Mouse (Mus musculus): ENCODE measurements around the gene Adamts2. TPM values are rescaled to one million over a fixed set of nuclear protein-coding genes. Genes with fewer than 3 reads are reported as not detected.

The Adamts2 gene
- total and polyA plus RNA-seq, 2 experiments, result 1.4 to 2.3 TPM

- 9% methylated on average over 14 of the region's 14 CpGs for WGBS
- H3K36me3 ChIP-seq (ENCODE audit: control insufficient read depth, insufficient read depth, low read length), result no peaks in the 10 kb centered on the region
- H3K9ac ChIP-seq (ENCODE audit: low read depth, low read length), result no peak overlapping the region
- DNase-seq (ENCODE audit: extremely low read depth, low read depth, low spot score), result peak; percentile 63
- TF ChIP-seq POLR2A (IDR thresholded peaks at IDR 0.05; ENCODE audit: extremely low read depth, insufficient read depth, low read length), result no peak
- TF ChIP-seq CTCF (IDR thresholded peaks at IDR 0.05; ENCODE audit: low read depth, low read length), result peak; percentile 88
- no peaks in the 10 kb centered on the region; the same call in 1 of the 2 replicates for H3K4me1 ChIP-seq (ENCODE audit: control insufficient read depth, insufficient read depth, low read length)
- no peak overlapping the region for H3K27ac ChIP-seq (replicated peaks; ENCODE audit: insufficient read depth, low read depth, low read length)
- H3K79me2 ChIP-seq (ENCODE audit: control insufficient read depth, insufficient read depth, low read length), result no peaks in the 10 kb centered on the region
- no peak overlapping the region for H3K4me3 ChIP-seq (ENCODE audit: insufficient read depth, low read depth, low read length)
- H3K27me3 ChIP-seq (ENCODE audit: control insufficient read depth, insufficient read depth, low read length), result no peaks in the 10 kb centered on the region
These were observed 167.3 kb downstream of the Adamts2 start for GRCm38 (mm10) chr11:50768995-50769749.

- H3K36me3 ChIP-seq (ENCODE audit: control insufficient read depth, insufficient read depth, low read length), result no peaks in the 10 kb centered on the region
- H3K9ac ChIP-seq (ENCODE audit: low read depth, low read length), result no peak overlapping the region
- no peaks in the 10 kb centered on the region; the same call in 1 of the 2 replicates for H3K4me1 ChIP-seq (ENCODE audit: control insufficient read depth, insufficient read depth, low read length)
- 94% methylated on average over 1 of the region's 1 CpGs for WGBS
- H3K27ac ChIP-seq (replicated peaks; ENCODE audit: insufficient read depth, low read depth, low read length), result no peak overlapping the region
- no peak for DNase-seq (ENCODE audit: extremely low read depth, low read depth, low spot score)
- H3K79me2 ChIP-seq (ENCODE audit: control insufficient read depth, insufficient read depth, low read length), result no peaks in the 10 kb centered on the region
- H3K27me3 ChIP-seq (ENCODE audit: control insufficient read depth, insufficient read depth, low read length), result no peaks in the 10 kb centered on the region
- TF ChIP-seq POLR2A (IDR thresholded peaks at IDR 0.05; ENCODE audit: extremely low read depth, insufficient read depth, low read length) (no peak), CTCF (IDR thresholded peaks at IDR 0.05; ENCODE audit: low read depth, low read length) (no peak)
- H3K4me3 ChIP-seq (ENCODE audit: insufficient read depth, low read depth, low read length), result no peak overlapping the region
These were observed 169.1 kb downstream of the Adamts2 start for GRCm38 (mm10) chr11:50771006-50771405.

GRCm38 (mm10) chr11:50797674-50798073 is 195.8 kb downstream of the Adamts2 start:
- TF ChIP-seq CTCF (IDR thresholded peaks at IDR 0.05; ENCODE audit: low read depth, low read length), result no peak
- no peak for TF ChIP-seq POLR2A (IDR thresholded peaks at IDR 0.05; ENCODE audit: extremely low read depth, insufficient read depth, low read length)
- Histone ChIP-seq H3K4me1 (ENCODE audit: control insufficient read depth, insufficient read depth, low read length) (no peaks in the 10 kb centered on the region), H3K9ac (ENCODE audit: low read depth, low read length) (no peak overlapping the region), H3K4me3 (ENCODE audit: insufficient read depth, low read depth, low read length) (no peak overlapping the region), H3K36me3 (ENCODE audit: control insufficient read depth, insufficient read depth, low read length) (no peaks in the 10 kb centered on the region), H3K79me2 (ENCODE audit: control insufficient read depth, insufficient read depth, low read length) (no peaks in the 10 kb centered on the region), H3K27ac (replicated peaks; ENCODE audit: insufficient read depth, low read depth, low read length) (no peak overlapping the region), H3K27me3 (ENCODE audit: control insufficient read depth, insufficient read depth, low read length) (no peaks in the 10 kb centered on the region)
- no peak for DNase-seq (ENCODE audit: extremely low read depth, low read depth, low spot score)
- WGBS, result 73% methylated on average over 11 of the region's 11 CpGs

- Histone ChIP-seq H3K27ac (replicated peaks; ENCODE audit: insufficient read depth, low read depth, low read length) (no peak overlapping the region), H3K4me3 (ENCODE audit: insufficient read depth, low read depth, low read length) (no peak overlapping the region), H3K9ac (ENCODE audit: low read depth, low read length) (no peak overlapping the region), H3K79me2 (ENCODE audit: control insufficient read depth, insufficient read depth, low read length) (no peaks in the 10 kb centered on the region), H3K27me3 (ENCODE audit: control insufficient read depth, insufficient read depth, low read length) (no peaks in the 10 kb centered on the region), H3K4me1 (ENCODE audit: control insufficient read depth, insufficient read depth, low read length) (no peaks in the 10 kb centered on the region), H3K36me3 (ENCODE audit: control insufficient read depth, insufficient read depth, low read length) (no peaks in the 10 kb centered on the region)
- DNase-seq (ENCODE audit: extremely low read depth, low read depth, low spot score), result no peak
- no peak for TF ChIP-seq CTCF (IDR thresholded peaks at IDR 0.05; ENCODE audit: low read depth, low read length)
- no peak for TF ChIP-seq POLR2A (IDR thresholded peaks at IDR 0.05; ENCODE audit: extremely low read depth, insufficient read depth, low read length)
These were observed 197.0 kb downstream of the Adamts2 start for GRCm38 (mm10) chr11:50798836-50799235.

GRCm38 (mm10) chr11:50814233-50814632 is 212.3 kb downstream of the Adamts2 start:
- Histone ChIP-seq H3K27ac (replicated peaks; ENCODE audit: insufficient read depth, low read depth, low read length) (no peak overlapping the region), H3K27me3 (ENCODE audit: control insufficient read depth, insufficient read depth, low read length) (no peaks in the 10 kb centered on the region; the same call in 1 of the 2 replicates), H3K4me1 (ENCODE audit: control insufficient read depth, insufficient read depth, low read length) (no peaks in the 10 kb centered on the region), H3K9ac (ENCODE audit: low read depth, low read length) (no peak overlapping the region), H3K4me3 (ENCODE audit: insufficient read depth, low read depth, low read length) (no peak overlapping the region), H3K36me3 (ENCODE audit: control insufficient read depth, insufficient read depth, low read length) (peaks cover 7% of the 10 kb centered on the region; the same call in 1 of the 2 replicates), H3K79me2 (ENCODE audit: control insufficient read depth, insufficient read depth, low read length) (no peaks in the 10 kb centered on the region)
- DNase-seq (ENCODE audit: extremely low read depth, low read depth, low spot score), result no peak
- no peak for TF ChIP-seq POLR2A (IDR thresholded peaks at IDR 0.05; ENCODE audit: extremely low read depth, insufficient read depth, low read length)
- TF ChIP-seq CTCF (IDR thresholded peaks at IDR 0.05; ENCODE audit: low read depth, low read length), result no peak
- WGBS, result 97% methylated on average over 4 of the region's 4 CpGs

- Histone ChIP-seq H3K9ac (ENCODE audit: low read depth, low read length) (no peak overlapping the region), H3K27me3 (ENCODE audit: control insufficient read depth, insufficient read depth, low read length) (no peaks in the 10 kb centered on the region), H3K36me3 (ENCODE audit: control insufficient read depth, insufficient read depth, low read length) (no peaks in the 10 kb centered on the region), H3K79me2 (ENCODE audit: control insufficient read depth, insufficient read depth, low read length) (no peaks in the 10 kb centered on the region), H3K4me1 (ENCODE audit: control insufficient read depth, insufficient read depth, low read length) (peaks cover 4% of the 10 kb centered on the region), H3K27ac (replicated peaks; ENCODE audit: insufficient read depth, low read depth, low read length) (no peak overlapping the region), H3K4me3 (ENCODE audit: insufficient read depth, low read depth, low read length) (no peak overlapping the region)
- DNase-seq (ENCODE audit: extremely low read depth, low read depth, low spot score), result no peak
- TF ChIP-seq CTCF (IDR thresholded peaks at IDR 0.05; ENCODE audit: low read depth, low read length) (no peak), POLR2A (IDR thresholded peaks at IDR 0.05; ENCODE audit: extremely low read depth, insufficient read depth, low read length) (no peak)
- WGBS, result 78% methylated on average over 2 of the region's 2 CpGs
These were observed 224.3 kb downstream of the Adamts2 start for GRCm38 (mm10) chr11:50826214-50826613.
